Mouse (Mus musculus): ENCODE measurements around the gene Akt1. TPM values are rescaled to one million over a fixed set of nuclear protein-coding genes. Genes with fewer than 3 reads are reported as not detected.

Akt1 gene
- total RNA-seq, 1 experiment from 2014 or later = 84.1 TPM

GRCm38 (mm10) chr12:112667619-112668297 is 6.9 kb downstream of the Akt1 start:
- ATAC-seq (replicated peaks in 1 of 2; ENCODE audit: insufficient read depth in 1 of 2, low FRiP score in 2 of 2, low TSS enrichment in 1 of 2, low read depth in 1 of 2, poor library complexity in 2 of 2, severe bottlenecking in 2 of 2) = peak; percentile 18 to 29; a peak in 1 of 4 replicates

- ATAC-seq (replicated peaks in 1 of 2; ENCODE audit: insufficient read depth in 1 of 2, low FRiP score in 2 of 2, low TSS enrichment in 1 of 2, low read depth in 1 of 2, poor library complexity in 2 of 2, severe bottlenecking in 2 of 2) = no peak
Observed at GRCm38 (mm10) chr12:112665881-112666544, 8.7 kb downstream of the Akt1 start.

DNA sequence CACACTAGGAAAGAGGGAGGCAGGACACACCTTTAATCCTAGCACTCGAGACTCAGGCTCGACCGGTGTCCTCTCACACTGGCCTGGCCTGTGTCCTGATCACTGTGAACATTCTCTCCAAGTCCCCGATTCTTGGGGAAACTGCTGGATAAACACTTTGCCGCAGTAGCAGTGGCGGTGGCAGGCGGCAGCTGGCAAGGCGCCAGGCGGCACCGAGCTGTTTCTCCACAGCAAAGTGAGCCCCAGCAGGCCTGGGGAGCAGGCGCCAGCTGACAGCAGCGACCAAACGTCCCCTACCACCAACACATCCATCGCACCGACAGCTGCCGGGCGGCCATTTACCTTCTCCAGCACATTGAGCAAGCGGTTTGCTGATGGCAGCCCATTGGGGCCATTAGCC is 9.2 kb downstream of the Akt1 start:
- ATAC-seq (replicated peaks in 1 of 2; ENCODE audit: insufficient read depth in 1 of 2, low FRiP score in 2 of 2, low TSS enrichment in 1 of 2, low read depth in 1 of 2, poor library complexity in 2 of 2, severe bottlenecking in 2 of 2) = no peak

GRCm38 (mm10) chr12:112664656-112665055 is 10.0 kb downstream of the Akt1 start:
- no peak for ATAC-seq (replicated peaks in 1 of 2; ENCODE audit: insufficient read depth in 1 of 2, low FRiP score in 2 of 2, low TSS enrichment in 1 of 2, low read depth in 1 of 2, poor library complexity in 2 of 2, severe bottlenecking in 2 of 2)

GRCm38 (mm10) chr12:112664124-112664523 is 10.6 kb downstream of the Akt1 start:
- no peak for ATAC-seq (replicated peaks in 1 of 2; ENCODE audit: insufficient read depth in 1 of 2, low FRiP score in 2 of 2, low TSS enrichment in 1 of 2, low read depth in 1 of 2, poor library complexity in 2 of 2, severe bottlenecking in 2 of 2)

- no peak for ATAC-seq (replicated peaks in 1 of 2; ENCODE audit: insufficient read depth in 1 of 2, low FRiP score in 2 of 2, low TSS enrichment in 1 of 2, low read depth in 1 of 2, poor library complexity in 2 of 2, severe bottlenecking in 2 of 2)
Observed at GRCm38 (mm10) chr12:112663716-112664115, 11.0 kb downstream of the Akt1 start.

DNA sequence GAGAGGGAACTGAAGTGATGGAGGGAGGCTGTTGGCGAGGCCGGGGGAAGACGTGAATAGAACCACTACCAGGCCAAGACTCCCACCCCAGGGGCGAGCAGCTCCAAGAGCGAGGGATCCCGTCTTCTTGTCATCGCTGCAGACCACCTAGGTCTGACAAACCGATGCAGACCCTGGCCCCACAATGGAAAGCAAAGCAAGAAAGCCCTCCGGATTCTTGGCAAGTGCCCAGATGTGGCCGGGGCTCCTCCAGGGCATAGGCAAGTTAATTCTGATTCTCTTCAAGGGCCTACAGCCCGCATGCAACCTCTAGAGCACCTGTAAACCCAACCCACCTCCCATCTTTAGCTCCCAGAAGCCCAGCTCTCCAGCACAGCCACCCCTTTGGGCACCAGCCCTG is 11.4 kb downstream of the Akt1 start:
- ATAC-seq (replicated peaks in 1 of 2; ENCODE audit: insufficient read depth in 1 of 2, low FRiP score in 2 of 2, low TSS enrichment in 1 of 2, low read depth in 1 of 2, poor library complexity in 2 of 2, severe bottlenecking in 2 of 2) = no peak

DNA sequence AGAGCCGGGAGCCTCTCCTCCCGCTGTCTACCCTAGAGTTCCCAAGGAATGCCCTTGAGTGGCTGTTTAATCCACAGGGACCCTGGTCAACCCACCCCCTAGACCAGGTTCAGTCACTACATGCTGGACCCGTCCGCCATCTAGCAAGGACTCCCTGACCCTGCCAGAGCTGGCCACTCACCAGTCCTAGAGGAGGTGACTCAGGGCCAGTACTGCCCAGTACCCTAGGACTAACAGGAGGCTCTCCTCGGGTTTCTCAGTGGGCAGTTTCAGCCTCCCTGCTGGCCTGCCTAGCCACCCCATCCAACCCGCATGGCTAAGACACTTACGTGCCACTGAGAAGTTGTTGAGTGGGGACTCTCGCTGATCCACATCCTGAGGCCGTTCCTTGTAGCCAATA is 12.8 kb downstream of the Akt1 start:
- no peak for ATAC-seq (replicated peaks in 1 of 2; ENCODE audit: insufficient read depth in 1 of 2, low FRiP score in 2 of 2, low TSS enrichment in 1 of 2, low read depth in 1 of 2, poor library complexity in 2 of 2, severe bottlenecking in 2 of 2)

- no peak for ATAC-seq (replicated peaks in 1 of 2; ENCODE audit: insufficient read depth in 1 of 2, low FRiP score in 2 of 2, low TSS enrichment in 1 of 2, low read depth in 1 of 2, poor library complexity in 2 of 2, severe bottlenecking in 2 of 2)
Observed at GRCm38 (mm10) chr12:112661327-112661605, 13.4 kb downstream of the Akt1 start.

DNA sequence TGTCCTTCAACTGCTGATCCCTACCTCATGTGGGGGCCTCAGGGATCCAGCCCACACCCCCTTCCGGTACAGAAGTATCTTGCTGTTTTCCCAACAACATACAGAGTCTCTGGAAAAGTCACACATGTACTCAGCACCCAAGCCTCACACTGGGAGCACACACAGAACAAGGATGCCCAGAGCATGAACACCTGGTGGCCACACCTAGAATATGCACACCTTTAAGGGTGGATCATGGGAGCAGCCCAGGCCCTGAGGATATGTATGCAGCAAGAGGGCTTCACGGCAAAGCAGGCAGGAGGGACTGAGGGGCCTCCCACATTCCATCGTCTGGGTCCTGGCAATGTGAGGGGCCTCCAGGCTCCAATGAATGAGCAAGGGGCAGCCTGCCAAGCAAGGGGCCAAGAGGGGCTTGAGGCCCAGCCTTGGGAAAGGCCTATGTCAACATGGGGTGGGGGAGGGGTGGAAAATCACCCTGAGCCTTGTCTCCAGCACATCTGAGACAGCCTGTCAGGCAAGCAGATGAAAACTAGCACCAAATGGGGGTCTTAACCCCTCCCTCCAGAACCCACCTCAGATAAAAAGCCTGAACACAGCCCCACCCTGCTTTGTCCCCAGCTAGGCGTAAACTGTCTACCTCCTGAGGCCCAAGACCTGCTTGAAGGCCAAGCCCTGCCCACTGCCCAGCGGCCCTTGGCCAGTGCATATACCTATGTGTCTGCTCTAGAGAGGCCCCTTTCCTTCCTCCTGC is 13.9 kb downstream of the Akt1 start:
- no peak for ATAC-seq (replicated peaks in 1 of 2; ENCODE audit: insufficient read depth in 1 of 2, low FRiP score in 2 of 2, low TSS enrichment in 1 of 2, low read depth in 1 of 2, poor library complexity in 2 of 2, severe bottlenecking in 2 of 2)

- ATAC-seq (replicated peaks in 1 of 2; ENCODE audit: insufficient read depth in 1 of 2, low FRiP score in 2 of 2, low TSS enrichment in 1 of 2, low read depth in 1 of 2, poor library complexity in 2 of 2, severe bottlenecking in 2 of 2) = no peak
Observed at GRCm38 (mm10) chr12:112659109-112659508, 15.6 kb downstream of the Akt1 start.

DNA sequence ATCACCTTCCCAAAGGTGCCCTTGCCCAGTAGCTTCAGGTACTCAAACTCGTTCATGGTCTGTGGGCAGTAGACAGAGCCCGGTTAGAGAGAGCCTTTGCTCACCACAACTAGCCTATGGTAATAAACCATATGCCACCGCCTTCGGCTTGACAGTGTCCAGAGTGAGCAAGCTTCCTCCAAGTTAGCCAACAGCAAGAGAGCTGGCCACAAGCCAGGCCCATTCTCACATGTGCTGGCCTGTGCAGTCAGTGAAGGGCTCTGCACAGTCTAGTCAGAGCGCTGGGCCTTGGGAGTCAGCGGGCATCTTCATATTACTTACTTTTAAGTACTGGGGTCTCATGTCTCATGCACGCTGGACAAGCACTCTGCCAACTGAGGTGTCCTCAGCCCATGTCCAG is 16.1 kb downstream of the Akt1 start:
- ATAC-seq (replicated peaks in 1 of 2; ENCODE audit: insufficient read depth in 1 of 2, low FRiP score in 2 of 2, low TSS enrichment in 1 of 2, low read depth in 1 of 2, poor library complexity in 2 of 2, severe bottlenecking in 2 of 2) = no peak

DNA sequence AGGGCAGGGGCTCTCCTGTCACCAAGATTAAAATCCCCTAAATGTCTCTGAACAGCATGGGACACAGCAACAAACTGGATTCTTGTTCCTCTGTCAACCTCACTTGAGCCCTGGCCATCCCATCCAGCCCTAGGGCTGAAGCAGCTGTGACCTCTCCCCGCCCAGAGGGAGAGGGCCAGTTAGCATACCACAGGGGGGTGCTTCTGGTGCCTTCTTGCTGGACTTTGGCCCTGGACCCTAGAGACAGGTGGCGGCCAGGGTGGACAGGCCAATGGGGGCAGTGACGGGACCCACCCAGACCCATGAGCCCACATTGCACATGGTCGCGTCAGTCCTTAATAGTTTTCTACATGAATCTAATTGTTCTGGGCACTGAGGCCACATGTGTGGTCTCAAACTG is 20.6 kb downstream of the Akt1 start:
- ATAC-seq (replicated peaks in 1 of 2; ENCODE audit: insufficient read depth in 1 of 2, low FRiP score in 2 of 2, low TSS enrichment in 1 of 2, low read depth in 1 of 2, poor library complexity in 2 of 2, severe bottlenecking in 2 of 2) = no peak

GRCm38 (mm10) chr12:112653157-112653824 is 21.4 kb downstream of the Akt1 start:
- peak; percentile 50 to 70 for ATAC-seq (replicated peaks in 1 of 2; ENCODE audit: insufficient read depth in 1 of 2, low FRiP score in 2 of 2, low TSS enrichment in 1 of 2, low read depth in 1 of 2, poor library complexity in 2 of 2, severe bottlenecking in 2 of 2)

GRCm38 (mm10) chr12:112651778-112652439 is 22.8 kb downstream of the Akt1 start:
- no peak for ATAC-seq (replicated peaks in 1 of 2; ENCODE audit: insufficient read depth in 1 of 2, low FRiP score in 2 of 2, low TSS enrichment in 1 of 2, low read depth in 1 of 2, poor library complexity in 2 of 2, severe bottlenecking in 2 of 2)

GRCm38 (mm10) chr12:112648081-112648480 is 26.6 kb downstream of the Akt1 start:
- no peak for ATAC-seq (replicated peaks in 1 of 2; ENCODE audit: insufficient read depth in 1 of 2, low FRiP score in 2 of 2, low TSS enrichment in 1 of 2, low read depth in 1 of 2, poor library complexity in 2 of 2, severe bottlenecking in 2 of 2)

GRCm38 (mm10) chr12:112646139-112646538 is 28.5 kb downstream of the Akt1 start:
- ATAC-seq (replicated peaks in 1 of 2; ENCODE audit: insufficient read depth in 1 of 2, low FRiP score in 2 of 2, low TSS enrichment in 1 of 2, low read depth in 1 of 2, poor library complexity in 2 of 2, severe bottlenecking in 2 of 2) = no peak
